Mouse (Mus musculus) embryonic facial prominence, embryonic 13.5 days (tissue): ENCODE measurements at regions not wholly inside any gene's neighbourhood (a gene's known extent, or its start where the extent isn't known, plus 50 kb on each side); places are given as distances from the start of the nearest gene placed in this dataset.
"Not testable (repeated sequence)": the region's sequence is repeated elsewhere in the genome, so short reads cannot be mapped to it uniquely, and the experiment has no call there.

Experiments
- ATAC-seq: fragments of 200-750 bp; cut with Nextera tagmentation; 2 replicates; pipeline ENCODE4 v1.8.0; 2017; ENCODE audit warnings: low read depth; ENCODE audit not compliant: insufficient number of reproducible peaks, insufficient read depth, low FRiP score, low TSS enrichment
- H3K27ac ChIP-seq: fragments of 300-500 bp; sonication (generic); 2 replicates; pipeline ENCODE4 v1.5.1; 2015; ENCODE audit warnings: moderate library complexity, mild to moderate bottlenecking, inconsistent platforms
- H3K27me3 ChIP-seq: fragments of 300-500 bp; sonication (generic); 2 replicates; pipeline ENCODE4 v1.6.1; 2015; ENCODE audit warnings: mild to moderate bottlenecking, inconsistent platforms
- H3K36me3 ChIP-seq: fragments of 300-500 bp; sonication (generic); 2 replicates; pipeline ENCODE4 v1.6.1; 2015; ENCODE audit warnings: mild to moderate bottlenecking, inconsistent platforms
- H3K4me1 ChIP-seq: fragments of 300-500 bp; sonication (generic); 2 replicates; pipeline ENCODE4 v1.6.1; 2015; ENCODE audit warnings: inconsistent platforms
- H3K4me2 ChIP-seq: fragments of 300-500 bp; sonication (generic); 2 replicates; pipeline ENCODE4 v1.6.1; 2015; ENCODE audit warnings: moderate library complexity, mild to moderate bottlenecking, inconsistent platforms
- H3K4me3 ChIP-seq: fragments of 300-500 bp; sonication (generic); 2 replicates; pipeline ENCODE4 v1.5.1; 2015; ENCODE audit warnings: mild to moderate bottlenecking, inconsistent platforms
- H3K9ac ChIP-seq: fragments of 300-500 bp; sonication (generic); 2 replicates; pipeline ENCODE4 v1.6.1; 2015; ENCODE audit warnings: mild to moderate bottlenecking, inconsistent platforms
- H3K9me3 ChIP-seq: fragments of 300-500 bp; sonication (generic); 2 replicates; pipeline ENCODE4 v1.6.1; 2016; ENCODE audit warnings: inconsistent platforms
- WGBS: fragments of 180-500 bp; shearing (Covaris S2); methylation state at CpG from one replicate; pipeline ENCODE4 v1.1.7; 2015; ENCODE audit warnings: mixed read lengths; 5-methylcytosine and 5-hydroxymethylcytosine counted together

- Histone ChIP-seq H3K4me2 (peak overlapping the region; percentile 60), H3K4me3 (no peak overlapping the region), H3K27me3 (no peaks in the 10 kb centered on the region), H3K9me3 (no peaks in the 10 kb centered on the region; the same call in 1 of the 2 replicates), H3K4me1 (peaks cover 15% of the 10 kb centered on the region), H3K9ac (no peak overlapping the region), H3K27ac (peak overlapping the region; percentile 2; the same call in 1 of the 2 replicates), H3K36me3 (no peaks in the 10 kb centered on the region)
- ATAC-seq = no peak
- 12% methylated on average over 3 of the region's 3 CpGs for WGBS
Measured at GRCm38 (mm10) chr3:138645320-138645719, 96.7 kb upstream of the Tspan5 start.

DNA sequence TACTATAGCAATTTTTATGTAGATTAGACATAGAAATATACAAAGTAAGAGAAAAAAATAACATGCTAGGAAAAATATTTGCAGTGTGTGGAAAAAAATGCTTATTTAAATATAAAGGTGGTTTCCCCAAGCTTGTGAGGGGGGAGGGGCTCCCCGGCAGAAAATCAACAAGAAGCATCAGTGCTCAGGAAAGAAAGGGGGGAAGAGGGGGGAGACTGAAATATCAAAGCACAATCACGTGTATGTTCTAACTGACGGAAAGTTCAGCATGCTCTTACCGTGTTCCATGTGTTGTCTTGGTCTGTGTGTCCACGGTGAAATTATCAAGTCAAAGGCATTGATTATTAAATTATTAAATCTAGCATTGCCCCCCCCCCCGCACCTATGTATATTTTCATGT is 92.3 kb upstream of the Tspan5 start:
- WGBS = 75% methylated on average over 6 of the region's 6 CpGs
- H3K9ac ChIP-seq = no peak overlapping the region
- no peak for ATAC-seq

GRCm38 (mm10) chr3:138650671-138651070 is 91.3 kb upstream of the Tspan5 start:
- ATAC-seq, H3K9ac ChIP-seq, H3K27me3 ChIP-seq, H3K4me3 ChIP-seq, H3K4me2 ChIP-seq, H3K36me3 ChIP-seq, H3K9me3 ChIP-seq, H3K27ac ChIP-seq: not testable (repeated sequence)
- H3K4me1 ChIP-seq = peaks cover 36% of the 10 kb centered on the region
- 89% methylated on average over 4 of the region's 4 CpGs for WGBS

More for the DNA sequence above, 92.3 kb upstream of the Tspan5 start:
- Histone ChIP-seq H3K4me1 (peaks cover 33% of the 10 kb centered on the region), H3K27ac (no peak overlapping the region), H3K4me3 (no peak overlapping the region), H3K36me3 (no peaks in the 10 kb centered on the region), H3K9me3 (no peaks in the 10 kb centered on the region), H3K4me2 (no peak overlapping the region), H3K27me3 (no peaks in the 10 kb centered on the region)

DNA sequence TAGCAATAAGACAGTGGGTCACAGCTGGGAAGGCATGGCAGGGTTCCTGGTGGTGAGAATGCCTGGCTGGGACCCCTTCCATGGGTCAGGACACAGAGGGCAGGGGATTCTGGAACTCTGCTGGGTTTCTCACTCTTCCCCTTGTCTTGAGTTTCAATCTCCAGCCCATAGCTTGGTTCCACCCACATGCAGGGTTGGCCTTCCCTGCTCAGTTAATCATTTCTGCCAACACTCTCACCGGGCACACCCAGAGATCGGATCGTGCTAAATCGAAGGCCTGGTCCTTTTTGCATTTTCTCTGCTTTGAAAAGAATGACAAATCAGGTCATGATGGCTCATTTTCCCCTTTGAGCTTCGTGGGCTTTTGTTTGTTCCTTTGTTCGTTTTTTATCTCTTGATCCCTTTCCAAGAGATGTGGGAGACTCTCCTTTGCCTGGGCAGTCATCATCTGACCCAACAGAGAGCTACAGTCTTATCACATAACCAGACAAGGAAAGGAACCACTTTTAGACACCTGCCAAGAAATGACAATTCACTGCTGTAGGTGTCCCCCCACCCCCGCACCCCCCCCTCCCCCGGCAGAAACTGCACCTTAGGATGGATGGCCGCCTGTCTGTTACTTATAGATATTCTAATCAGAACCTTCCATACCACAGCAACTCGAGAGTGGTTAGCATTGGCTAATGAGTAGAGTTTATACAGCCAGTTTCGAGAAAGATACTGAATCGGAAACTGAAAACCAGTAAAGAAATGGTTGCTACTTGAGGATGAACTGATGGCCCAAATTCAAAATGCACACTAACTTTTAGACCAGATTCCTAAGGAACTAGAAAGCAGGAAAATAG is 90.4 kb upstream of the Tspan5 start:
- Histone ChIP-seq H3K4me2 (no peak overlapping the region), H3K4me3 (no peak overlapping the region), H3K9ac (no peak overlapping the region), H3K4me1 (peaks cover 37% of the 10 kb centered on the region), H3K27ac (no peak overlapping the region), H3K36me3 (no peaks in the 10 kb centered on the region), H3K9me3 (no peaks in the 10 kb centered on the region), H3K27me3 (no peaks in the 10 kb centered on the region)
- ATAC-seq = no peak
- 80% methylated on average over 12 of the region's 12 CpGs for WGBS

DNA sequence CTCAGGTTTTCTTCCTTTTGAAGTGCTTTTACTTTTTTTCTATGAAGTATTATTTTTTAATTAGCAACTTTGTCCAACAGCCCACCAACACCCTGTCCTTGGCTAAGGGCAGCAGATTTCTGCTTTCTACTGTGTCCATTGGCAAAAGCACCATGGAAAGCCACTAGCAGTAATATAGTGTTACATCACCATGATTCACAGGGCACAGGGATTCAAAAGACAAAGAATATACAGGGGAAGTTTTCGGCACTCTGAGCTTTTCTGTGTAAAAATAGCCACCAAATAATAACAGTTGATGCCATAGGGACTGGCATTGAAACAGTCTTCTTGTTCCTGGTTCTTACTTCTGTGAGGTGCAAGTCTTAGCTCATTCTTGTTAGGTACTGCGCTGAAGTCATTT is 89.8 kb upstream of the Tspan5 start:
- no peak for ATAC-seq
- Histone ChIP-seq H3K9ac (no peak overlapping the region), H3K9me3 (no peaks in the 10 kb centered on the region), H3K36me3 (no peaks in the 10 kb centered on the region), H3K27me3 (no peaks in the 10 kb centered on the region), H3K4me2 (no peak overlapping the region), H3K27ac (peak overlapping the region; percentile 57), H3K4me1 (peaks cover 37% of the 10 kb centered on the region), H3K4me3 (no peak overlapping the region)
- 62% methylated on average over 2 of the region's 2 CpGs for WGBS

DNA sequence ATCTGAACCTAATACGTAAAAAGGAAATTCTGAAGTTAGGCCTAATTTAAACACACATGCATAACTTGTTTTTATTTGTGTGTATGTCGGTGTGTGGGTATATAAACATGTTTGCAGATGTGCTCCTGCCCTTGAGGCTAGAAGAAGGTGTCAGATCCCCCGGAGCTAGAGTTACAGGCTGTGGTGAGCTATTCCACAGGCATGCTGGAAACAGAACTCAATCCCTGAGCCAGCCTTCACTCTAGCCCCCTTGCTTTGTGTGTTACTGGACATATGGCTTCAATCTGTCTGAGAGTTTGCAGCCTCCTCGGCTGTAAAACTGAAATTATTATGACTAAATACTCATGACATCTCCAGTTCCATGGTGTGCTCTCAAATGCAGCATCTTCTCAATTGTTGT is 89.3 kb upstream of the Tspan5 start:
- whole genome bisulfite sequencing = 30% methylated on average over 4 of the region's 4 CpGs
- Histone ChIP-seq H3K27me3 (no peaks in the 10 kb centered on the region), H3K4me1 (peaks cover 37% of the 10 kb centered on the region), H3K4me2 (no peak overlapping the region), H3K27ac (peak overlapping the region; percentile 57), H3K9me3 (no peaks in the 10 kb centered on the region), H3K36me3 (no peaks in the 10 kb centered on the region), H3K9ac (no peak overlapping the region), H3K4me3 (no peak overlapping the region)
- 0 out of 2 replicates have a peak, but pooled peaks have one; percentile 60 for ATAC-seq

GRCm38 (mm10) chr3:138653549-138654246 is 88.3 kb upstream of the Tspan5 start:
- H3K27ac ChIP-seq = peak overlapping the region; percentile 57; the same call in 1 of the 2 replicates
- H3K4me2 ChIP-seq = no peak overlapping the region
- no peaks in the 10 kb centered on the region for H3K27me3 ChIP-seq
- H3K9ac ChIP-seq = no peak overlapping the region
- ATAC-seq = no peak
- no peaks in the 10 kb centered on the region for H3K36me3 ChIP-seq
- no peaks in the 10 kb centered on the region for H3K9me3 ChIP-seq
- WGBS = 57% methylated on average over 13 of the region's 13 CpGs
- H3K4me1 ChIP-seq = peaks cover 37% of the 10 kb centered on the region
- H3K4me3 ChIP-seq = no peak overlapping the region

GRCm38 (mm10) chr3:138654610-138655371 is 87.2 kb upstream of the Tspan5 start:
- H3K27ac ChIP-seq = peak overlapping the region; percentile 34; the same call in 1 of the 2 replicates
- peaks cover 7% of the 10 kb centered on the region; the same call in 1 of the 2 replicates for H3K9me3 ChIP-seq
- H3K9ac ChIP-seq = no peak overlapping the region
- peaks cover 37% of the 10 kb centered on the region for H3K4me1 ChIP-seq
- no peaks in the 10 kb centered on the region for H3K36me3 ChIP-seq
- H3K4me2 ChIP-seq = no peak overlapping the region
- 75% methylated on average over 16 of the region's 16 CpGs for WGBS
- no peaks in the 10 kb centered on the region for H3K27me3 ChIP-seq
- 0 out of 2 replicates have a peak, but pooled peaks have one; percentile 61 for ATAC-seq
- H3K4me3 ChIP-seq = no peak overlapping the region

DNA sequence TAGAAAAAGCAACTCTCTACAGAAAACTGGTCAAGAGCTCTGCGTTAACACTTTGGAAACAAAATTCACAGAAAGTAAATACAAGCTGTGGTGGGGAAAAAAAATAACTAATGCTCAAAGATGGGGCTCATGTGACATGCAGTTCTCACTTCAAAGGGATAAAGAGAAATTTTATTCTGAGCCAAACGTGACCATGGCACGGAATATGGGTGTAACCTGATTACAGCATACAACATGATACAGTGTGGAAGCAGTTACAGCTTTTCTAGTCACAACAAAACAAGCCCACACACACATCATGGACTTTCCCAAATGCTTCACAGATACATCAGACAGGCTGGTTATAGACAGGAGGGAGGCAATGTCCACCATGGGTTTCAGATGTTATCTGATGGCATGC is 86.5 kb upstream of the Tspan5 start:
- Histone ChIP-seq H3K27me3 (no peaks in the 10 kb centered on the region), H3K4me1 (peaks cover 37% of the 10 kb centered on the region), H3K9me3 (peaks cover 7% of the 10 kb centered on the region; the same call in 1 of the 2 replicates), H3K9ac (no peak overlapping the region), H3K36me3 (no peaks in the 10 kb centered on the region), H3K4me2 (no peak overlapping the region), H3K4me3 (no peak overlapping the region), H3K27ac (peak overlapping the region; percentile 34)
- 31% methylated on average over 3 of the region's 3 CpGs for WGBS
- no peak for ATAC-seq

DNA sequence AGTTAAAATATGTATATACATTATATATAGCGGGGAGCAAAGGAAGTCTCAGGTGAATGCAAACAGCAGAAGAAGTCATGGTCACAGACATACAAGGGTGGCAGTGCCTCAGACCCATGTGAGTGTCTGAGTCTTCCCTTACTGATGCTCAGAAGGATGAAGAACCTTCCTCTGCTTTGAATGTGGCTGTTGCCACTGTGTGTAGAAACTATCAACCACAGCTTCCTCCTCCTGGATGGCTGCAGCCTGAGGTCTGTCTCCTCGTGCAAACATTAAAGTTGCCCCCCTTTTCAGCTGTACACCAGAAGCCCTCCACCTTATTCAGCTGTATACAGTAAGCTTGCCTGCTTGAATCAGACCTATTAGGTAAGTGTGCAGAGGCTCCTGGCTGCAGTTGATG is 79.4 kb upstream of the Tspan5 start:
- ATAC-seq = no peak
- peaks cover 7% of the 10 kb centered on the region; the same call in 1 of the 2 replicates for H3K9me3 ChIP-seq
- H3K4me1 ChIP-seq = no peaks in the 10 kb centered on the region
- no peak overlapping the region for H3K9ac ChIP-seq
- H3K27me3 ChIP-seq = no peaks in the 10 kb centered on the region
- no peak overlapping the region for H3K4me3 ChIP-seq
- no peak overlapping the region for H3K27ac ChIP-seq
- H3K4me2 ChIP-seq = no peak overlapping the region
- 74% methylated on average over 2 of the region's 2 CpGs for WGBS
- H3K36me3 ChIP-seq = no peaks in the 10 kb centered on the region

GRCm38 (mm10) chr3:138668394-138669092 is 73.5 kb upstream of the Tspan5 start:
- Histone ChIP-seq H3K27ac (no peak overlapping the region), H3K27me3 (no peaks in the 10 kb centered on the region), H3K4me2 (no peak overlapping the region), H3K4me1 (no peaks in the 10 kb centered on the region), H3K4me3 (no peak overlapping the region), H3K9ac (no peak overlapping the region), H3K9me3 (no peaks in the 10 kb centered on the region), H3K36me3 (no peaks in the 10 kb centered on the region)
- WGBS = 86% methylated on average over 14 of the region's 14 CpGs
- no peak for ATAC-seq
